Mouse (Mus musculus) large intestine, adult 2 months (tissue): Measurements from ENCODE around the gene Cald1. TPM values are rescaled to one million over a fixed set of nuclear protein-coding genes. Genes with fewer than 3 reads are reported as not detected.

Experiments used
- DNase-seq: peaks from one replicate; pipeline ENCODE4 v3.0.0-alpha.2; 2012; ENCODE audit warnings: low read depth, low spot score
- WGBS: fragments of 180-500 bp; shearing (Covaris S2); methylation state at CpG from one replicate; pipeline ENCODE4 v1.1.7; 2018; 5-methylcytosine and 5-hydroxymethylcytosine counted together
- polyA plus RNA-seq: library from polyadenylated mRNA; depleted of rRNA; stranded (reverse); fragments of >200 nt; gene quantifications from 2 replicates; pipeline ENCODE4 v1.2.3, GENCODE M21; 2012

The Cald1 gene
- polyA plus RNA-seq, 1 experiment, result 16.2 TPM

DNA sequence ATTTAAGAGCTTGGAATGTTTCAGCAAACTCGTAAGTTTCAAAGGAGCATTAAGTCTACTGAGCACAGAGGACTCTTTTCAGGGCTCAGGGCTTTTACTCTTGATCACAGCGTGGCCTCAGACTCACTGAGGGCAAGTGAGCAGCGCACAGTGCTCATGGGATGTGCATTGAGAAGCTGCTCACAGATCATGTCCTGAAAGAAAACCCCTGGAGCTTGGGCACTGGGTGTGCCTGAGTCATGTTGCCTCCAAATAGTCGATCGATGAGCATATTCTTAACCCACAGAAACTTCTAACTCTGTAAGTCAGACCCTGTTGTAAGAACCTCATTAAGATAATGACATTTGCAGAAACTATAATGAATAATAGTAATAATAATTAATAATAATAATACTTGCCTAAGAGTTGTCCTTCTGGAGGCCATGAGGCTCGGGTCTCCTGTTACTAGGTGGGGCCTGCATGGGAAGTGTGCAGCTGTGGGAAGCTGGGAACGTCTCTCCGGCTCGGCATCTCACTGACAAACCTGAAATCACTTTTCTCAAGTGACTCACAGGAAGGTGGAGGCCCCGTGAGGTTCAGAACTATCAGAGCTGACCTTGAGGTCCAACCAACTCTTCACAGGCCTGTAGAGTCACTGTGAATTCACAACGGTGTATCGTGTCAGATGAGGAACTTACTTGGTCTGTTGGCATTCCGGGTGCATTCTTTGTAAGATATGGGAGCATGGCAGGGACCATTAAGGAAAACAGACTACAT lies 136.8 kb downstream of the Cald1 start:
- 68% methylated on average over 13 of the region's 13 CpGs for WGBS
- DNase-seq, result no peak

DNA sequence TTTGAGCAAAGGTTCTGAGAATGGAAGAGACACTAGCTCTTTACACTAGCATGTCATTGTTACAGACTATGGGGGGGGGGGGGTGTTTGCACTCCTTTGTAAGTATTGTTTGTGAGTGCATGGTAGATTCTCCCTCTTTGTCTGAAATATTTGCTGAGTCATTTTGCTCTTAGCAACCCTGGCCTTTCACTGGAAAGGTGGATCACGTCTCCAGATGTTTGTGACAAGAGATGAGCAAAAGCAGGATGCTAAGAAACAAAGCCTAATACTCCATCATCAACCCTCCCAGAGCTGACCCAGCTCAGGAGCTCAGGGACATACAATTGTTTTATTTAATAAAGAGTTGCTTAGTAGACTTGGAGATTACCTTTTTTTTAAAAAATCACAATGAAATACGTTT lies 138.6 kb downstream of the Cald1 start:
- DNase-seq, result no peak
- 43% methylated on average over 2 of the region's 2 CpGs for WGBS

DNA sequence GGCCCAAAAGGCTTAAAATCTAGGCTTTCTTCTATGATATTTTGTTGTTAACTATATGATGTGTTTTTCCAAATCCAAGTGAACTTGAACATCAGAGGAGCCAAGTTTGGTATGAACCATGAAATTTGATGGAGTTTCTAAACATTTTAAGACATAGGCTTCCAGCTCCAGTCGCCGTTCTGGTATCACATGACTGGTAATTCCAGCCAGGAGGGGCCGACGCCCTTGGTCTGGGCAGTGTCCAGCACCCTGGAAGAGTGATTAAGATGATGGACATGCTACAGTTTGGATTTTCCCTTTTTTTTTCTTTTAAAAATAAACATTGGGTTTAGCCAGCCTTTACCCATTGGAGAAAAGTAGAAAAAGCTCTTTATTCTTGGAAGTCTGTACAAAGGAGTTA lies 145.6 kb downstream of the Cald1 start:
- DNase-seq, result no peak
- WGBS, result 51% methylated on average over 4 of the region's 4 CpGs

DNA sequence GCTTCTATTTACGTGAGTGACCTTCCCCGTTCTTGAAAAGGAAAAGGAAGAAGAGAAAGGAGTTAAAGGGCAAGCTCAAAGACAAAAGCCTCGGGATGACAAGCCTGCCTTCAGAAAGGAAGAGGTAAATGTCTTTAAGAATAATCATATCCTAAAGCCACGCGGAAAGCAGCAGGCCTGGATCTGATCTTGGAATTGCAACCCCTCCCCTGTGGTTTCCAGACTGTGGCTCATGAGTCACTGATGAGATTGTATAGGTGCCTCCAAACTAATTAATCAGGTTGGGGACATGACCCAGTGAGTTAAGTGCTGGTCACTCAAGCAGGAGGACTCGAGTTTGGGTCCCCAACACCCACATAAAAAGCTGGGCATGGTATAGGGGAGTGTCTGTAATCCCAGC lies 149.5 kb downstream of the Cald1 start:
- 70% methylated on average over 6 of the region's 6 CpGs for WGBS
- no peak for DNase-seq

DNA sequence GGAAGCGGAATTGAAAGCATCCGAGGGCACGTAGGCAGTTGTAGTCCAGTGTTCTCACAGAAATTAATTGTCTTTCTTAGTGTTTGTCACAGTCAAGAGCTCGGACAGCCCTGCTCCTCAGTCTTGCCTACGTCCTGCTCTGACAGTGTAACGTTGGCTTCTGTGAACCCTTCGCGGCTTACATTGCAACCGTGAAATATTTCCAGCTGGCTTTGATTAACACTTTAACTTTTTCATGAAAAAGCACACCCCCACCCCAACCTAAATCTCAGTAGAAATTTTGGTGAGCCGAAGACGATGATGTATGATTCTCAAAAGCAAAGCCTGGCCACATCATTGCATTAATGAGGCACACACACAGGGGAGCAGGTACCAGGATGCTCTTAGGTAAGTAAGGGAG lies 150.3 kb downstream of the Cald1 start:
- DNase-seq, result no peak
- 88% methylated on average over 11 of the region's 11 CpGs for WGBS

DNA sequence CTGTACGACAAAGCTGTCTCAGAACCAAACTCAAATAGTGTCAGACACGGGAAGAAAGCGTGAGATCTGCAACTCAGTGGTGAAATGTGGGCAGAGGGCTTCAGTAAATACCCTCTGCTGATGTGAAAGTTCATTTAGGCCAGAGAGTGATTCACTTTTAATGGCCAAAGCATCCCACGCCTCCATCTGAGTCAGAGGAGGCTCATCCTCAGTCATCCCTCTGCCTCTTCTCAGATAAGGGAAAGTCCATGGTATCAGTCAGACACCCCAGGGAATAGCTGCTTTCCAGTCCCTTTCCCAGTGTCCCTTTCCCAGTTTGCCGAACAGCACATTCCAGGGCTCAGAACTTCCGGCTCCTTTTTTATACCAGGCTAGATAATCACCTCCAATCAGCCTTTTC lies 151.2 kb downstream of the Cald1 start:
- no peak for DNase-seq
- WGBS, result 68% methylated on average over 6 of the region's 6 CpGs

DNA sequence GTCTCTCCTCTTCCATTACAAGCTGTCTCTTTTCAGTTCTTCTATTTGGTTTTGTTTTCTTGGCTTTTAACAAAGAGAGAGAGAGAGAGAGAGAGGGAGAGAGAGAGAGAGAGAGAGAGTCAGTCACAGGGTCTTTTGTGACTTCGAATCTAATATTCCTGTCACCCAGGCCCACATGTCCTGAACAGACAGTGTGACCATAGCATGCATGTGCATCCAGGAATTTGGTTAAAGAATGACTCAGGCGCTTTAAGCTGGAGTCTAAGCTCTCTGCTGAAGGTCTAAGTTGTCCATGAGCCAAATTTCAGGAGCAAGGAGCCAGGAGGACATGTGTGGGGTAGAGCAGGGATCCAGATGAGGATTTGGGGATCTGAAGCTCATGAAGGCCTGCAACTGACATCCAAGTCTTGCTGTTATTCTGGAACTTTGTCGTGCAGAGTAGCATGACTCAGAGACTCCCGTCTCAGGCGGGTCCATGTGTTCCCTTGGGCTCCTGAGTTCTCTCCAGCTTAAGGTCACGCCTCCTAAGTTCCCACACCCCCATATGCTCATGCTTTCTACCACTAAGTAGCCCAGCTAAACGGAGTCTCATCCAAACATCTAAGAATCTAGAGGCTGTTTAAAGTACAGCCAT lies 152.3 kb downstream of the Cald1 start:
- WGBS, result 59% methylated on average over 7 of the region's 7 CpGs
- DNase-seq, result no peak

DNA sequence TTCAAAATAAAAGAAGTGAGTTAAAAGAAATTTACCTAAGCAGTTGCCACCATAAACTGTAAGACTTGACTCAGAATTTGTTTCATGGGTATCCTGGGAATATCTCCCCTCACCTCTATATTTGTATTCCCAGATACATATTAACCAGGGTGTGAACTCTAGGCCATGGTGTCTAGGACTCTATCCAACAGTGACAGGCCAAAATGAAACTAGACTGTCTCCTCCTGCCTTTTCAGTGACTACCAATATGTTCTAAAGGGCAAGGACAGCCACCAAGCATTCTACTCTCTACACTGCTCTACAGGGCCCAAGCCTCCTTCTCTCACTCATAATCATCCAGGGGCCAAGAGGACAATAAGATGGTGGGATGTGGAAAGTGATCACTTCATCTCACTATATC lies 153.3 kb downstream of the Cald1 start:
- no peak for DNase-seq

DNA sequence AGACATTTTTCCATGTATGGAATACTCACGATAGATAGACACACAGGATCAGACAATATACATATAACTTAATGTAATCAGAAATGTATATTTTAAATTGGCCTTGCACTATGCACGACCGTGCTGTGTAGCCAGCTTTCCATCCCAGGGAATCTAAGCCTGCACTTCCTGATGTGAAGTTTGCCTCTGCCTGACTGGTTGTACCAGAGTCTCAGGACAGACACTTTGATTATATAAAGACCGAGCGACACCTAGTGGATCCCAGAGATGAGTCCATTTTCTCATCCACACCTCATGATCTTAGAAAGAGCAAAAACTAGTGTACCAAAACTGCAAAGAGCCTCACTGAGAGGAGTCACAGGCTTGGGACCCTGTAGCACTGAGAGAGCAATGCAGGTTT lies 156.1 kb downstream of the Cald1 start:
- peak; percentile 43 for DNase-seq
- WGBS, result 18% methylated on average over 5 of the region's 5 CpGs

DNA sequence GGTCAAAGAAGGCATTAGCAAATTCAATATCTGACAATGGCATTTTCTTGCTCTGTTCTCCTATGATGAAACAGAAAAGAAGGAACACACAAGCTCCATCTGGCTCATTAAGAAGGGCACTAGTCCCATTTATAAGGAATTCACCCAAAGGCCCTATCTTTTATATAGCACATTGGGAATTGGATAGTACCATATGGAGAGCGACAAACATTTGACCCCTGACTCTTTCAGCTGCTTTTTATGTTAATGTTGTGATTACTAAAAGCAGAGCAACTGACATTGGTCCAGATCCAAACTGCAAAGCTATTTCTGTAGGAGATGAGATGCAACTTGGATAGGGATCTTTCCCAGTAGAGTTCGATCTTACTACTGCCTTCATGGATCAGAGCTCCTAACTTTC lies 160.0 kb downstream of the Cald1 start:
- no peak for DNase-seq
- WGBS, result 84% methylated on average over 2 of the region's 2 CpGs

DNA sequence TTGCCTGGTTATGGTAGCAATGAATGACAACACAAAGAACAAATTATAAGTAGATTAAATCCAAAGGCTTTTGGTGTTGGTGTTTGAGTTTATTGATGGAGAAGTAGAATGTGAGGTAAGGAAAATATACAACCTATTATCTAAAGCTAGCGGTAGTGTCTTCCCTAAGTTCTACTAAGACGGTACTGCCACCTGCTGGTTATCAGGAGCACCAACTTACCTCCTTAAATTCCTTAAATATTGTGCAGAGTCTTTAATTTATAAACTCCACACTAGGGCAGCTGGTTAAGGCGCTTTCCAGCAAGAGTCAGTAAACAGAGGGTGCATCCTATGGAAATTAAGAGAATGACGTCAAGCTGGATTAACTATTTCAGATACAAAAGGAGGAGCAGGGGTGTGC lies 161.7 kb downstream of the Cald1 start:
- WGBS, result 27% methylated on average over 4 of the region's 4 CpGs
- no peak for DNase-seq

DNA sequence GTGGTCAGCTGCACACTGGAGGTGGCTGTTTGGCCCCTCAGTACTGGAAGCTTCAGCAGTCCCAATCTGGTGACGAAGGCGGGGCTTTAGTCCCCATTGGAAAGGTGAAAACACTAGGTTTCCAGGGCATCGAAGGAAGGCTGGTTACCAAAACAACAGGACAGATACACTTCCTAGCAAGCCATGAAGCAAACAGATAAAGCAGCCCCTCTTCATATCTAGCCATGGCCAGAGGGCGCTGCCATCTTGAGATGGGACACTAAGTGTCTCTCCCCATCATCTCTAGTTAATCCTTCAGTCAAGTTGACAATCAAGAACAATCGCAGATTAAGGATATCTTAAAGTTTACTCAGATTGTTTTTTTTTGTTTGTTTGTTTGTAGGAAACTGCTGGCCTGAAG lies 167.4 kb downstream of the Cald1 start:
- 88% methylated on average over 5 of the region's 5 CpGs for WGBS
- no peak for DNase-seq

DNA sequence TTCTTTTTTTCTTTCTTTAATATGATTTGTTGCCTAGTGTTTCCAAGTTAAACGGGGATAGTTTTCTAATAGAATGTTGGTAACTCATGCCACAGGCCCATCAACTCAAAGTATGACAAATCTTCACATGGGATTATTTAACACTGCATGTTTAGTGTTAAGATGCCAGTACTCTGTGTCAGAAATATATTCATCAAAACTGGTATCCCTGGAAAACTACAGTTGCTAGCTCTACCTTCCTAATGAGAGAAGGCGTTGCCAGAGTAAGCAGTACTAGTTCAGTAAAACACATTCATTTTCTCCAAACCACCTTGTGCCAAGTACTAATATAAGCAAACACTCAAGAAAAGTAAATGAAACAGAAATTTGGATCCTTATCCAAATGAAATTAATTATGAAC lies 171.7 kb downstream of the Cald1 start:
- WGBS, result 77% methylated on average over 2 of the region's 2 CpGs
- no peak for DNase-seq

DNA sequence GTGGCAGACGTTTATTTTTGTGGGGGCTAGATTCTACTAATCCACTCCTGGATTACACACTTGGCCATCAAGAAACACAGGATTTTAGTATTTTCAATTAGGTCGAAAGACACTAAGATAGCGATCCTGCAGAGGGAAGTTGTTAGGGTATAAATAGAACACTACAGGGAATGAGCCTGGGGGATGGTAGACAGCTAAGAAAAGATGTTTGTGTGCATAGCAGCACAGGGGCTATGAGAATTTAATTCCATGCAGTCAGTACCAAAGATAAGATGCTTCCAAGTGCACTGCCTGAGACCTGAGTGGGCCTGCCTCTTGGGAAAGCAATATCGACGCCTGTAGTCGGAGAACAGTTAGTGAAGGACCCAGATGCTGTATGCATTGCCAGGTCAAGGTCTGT lies 172.2 kb downstream of the Cald1 start:
- DNase-seq, result no peak
- 83% methylated on average over 6 of the region's 6 CpGs for WGBS

DNA sequence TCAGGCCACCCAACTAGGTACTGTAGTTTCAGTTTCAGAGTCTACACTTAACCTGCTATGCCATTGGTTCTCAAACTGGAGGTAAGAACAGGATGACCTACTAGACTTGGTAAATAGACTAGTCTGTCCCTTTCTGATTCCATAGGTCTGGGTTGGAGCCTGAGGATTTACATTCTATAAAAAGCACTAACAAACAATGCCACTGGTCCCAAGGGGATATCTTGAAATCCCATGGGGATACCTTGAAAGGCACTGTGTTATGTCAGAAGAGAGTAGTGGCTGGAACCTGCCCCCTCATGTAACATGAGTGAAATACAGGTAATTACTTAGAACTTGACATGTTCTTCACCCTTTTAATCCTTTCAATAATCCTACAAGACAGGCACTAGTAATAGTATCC lies 178.1 kb downstream of the Cald1 start:
- DNase-seq, result no peak

DNA sequence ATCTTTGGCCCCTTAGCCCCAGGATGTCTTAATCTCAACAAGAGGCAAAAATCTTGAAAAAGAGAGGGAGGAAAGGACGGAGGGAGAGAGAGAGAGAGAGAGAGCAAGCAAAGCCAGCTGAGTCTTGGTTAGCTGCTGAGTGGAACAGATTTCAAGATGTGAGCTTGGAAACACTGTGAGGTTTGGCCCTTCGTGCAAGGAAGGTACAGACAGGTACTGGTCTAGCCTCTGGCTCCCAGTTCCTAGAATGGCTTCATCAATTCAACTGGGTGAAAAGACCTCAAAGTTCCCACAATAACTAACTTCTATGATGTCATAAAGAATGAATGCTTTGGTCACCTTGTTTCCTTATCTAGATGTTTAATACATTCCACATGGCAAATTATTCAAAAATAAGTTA lies 178.8 kb downstream of the Cald1 start:
- DNase-seq, result no peak

DNA sequence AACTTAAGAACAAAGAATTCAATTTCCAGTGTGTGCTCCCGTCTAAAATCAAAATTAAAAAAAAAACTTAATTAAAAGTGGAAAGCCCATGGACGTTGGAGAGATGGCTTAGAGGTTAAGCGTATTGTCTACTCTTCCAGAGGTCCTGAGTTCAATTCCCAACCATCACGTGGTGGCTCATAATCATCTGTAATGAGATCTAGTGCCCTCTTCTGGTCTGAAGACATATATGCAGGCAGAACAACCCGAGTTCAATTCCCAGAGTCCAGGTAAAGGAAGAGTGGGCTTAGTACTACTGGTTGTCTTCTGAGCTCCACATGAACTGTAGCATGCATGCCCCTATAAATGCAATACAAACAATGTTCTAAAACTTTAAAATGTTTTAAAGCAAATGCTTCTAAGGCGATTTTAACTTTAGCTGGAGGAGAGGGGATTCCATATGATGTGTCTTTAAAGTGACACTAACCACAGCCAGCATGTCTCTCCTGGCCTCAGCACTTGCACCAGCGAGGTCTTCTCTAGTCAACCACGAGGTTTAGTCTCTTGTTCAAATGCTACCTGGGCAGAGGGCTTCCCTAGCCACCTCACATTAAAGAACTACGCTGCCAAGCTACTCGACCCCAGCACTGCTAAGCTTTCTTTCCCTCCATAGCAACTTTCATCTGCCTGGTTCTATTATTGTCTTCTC lies 179.8 kb downstream of the Cald1 start:
- DNase-seq, result no peak
- 76% methylated on average over 10 of the region's 10 CpGs for WGBS

More for the DNA sequence above, 178.8 kb downstream of the Cald1 start:
- WGBS, result 80% methylated on average over 2 of the region's 2 CpGs

DNA sequence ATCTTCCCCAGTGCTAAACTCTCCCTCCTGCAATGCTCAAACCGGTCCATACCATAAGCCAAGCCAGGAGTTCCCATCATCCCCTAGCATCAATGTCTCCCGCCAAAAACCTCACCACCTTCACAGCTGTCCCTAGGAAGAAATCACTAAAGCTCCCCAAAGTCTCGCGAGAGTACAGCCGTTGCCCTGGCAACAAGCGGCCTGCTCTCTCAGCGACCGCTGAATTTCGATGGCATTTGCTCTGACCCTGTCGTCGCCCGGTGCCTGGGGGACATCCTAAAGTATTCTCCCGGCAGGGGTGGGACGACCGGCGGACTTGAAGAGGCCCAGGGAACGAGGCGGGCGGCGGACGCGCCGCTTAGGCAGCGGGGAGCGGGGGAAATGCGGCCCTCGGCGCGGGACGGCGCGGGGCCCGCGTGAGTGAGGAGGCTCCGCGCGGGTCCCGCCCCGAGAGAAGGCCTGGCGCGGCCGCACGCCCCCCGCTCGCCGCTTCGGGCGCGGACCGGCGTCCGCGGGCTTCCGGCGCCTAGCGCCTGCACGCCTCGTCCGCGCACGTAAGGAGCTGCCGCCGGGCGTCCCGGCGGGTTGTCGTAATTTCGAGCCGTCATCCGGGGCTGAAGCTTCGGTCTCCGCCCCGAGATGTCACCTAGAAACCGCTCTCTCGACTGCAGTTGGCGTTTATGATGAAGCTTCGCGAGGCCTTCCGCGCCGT lies 182.1 kb downstream of the Cald1 start, which contains the start of gene Agbl3:
Agbl3 (plus strand) TSS at position 202 of the 712 bp plus-strand sequence.
- DNase-seq, result peak; percentile 89

DNA sequence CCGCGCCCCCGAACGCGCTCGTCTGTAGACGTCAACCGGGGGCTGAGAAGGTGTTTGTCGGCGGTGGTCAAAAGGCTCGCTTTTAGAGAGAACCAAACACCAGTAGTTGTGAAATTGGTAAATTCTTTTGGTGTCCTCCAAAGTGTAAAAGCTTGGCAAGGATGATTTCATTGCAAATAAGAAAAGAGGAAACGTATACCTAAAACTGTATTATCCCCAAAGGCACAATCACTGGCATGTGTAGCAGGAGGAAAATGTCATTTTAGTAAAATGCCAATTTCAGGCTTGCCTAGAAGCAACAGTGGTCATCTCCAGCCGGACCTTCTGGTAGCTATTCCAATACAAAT lies 182.6 kb downstream of the Cald1 start:
- no peak for DNase-seq
- under 1% methylated on average over 13 of the region's 13 CpGs for WGBS

More for the DNA sequence above, 182.1 kb downstream of the Cald1 start, which contains the start of gene Agbl3:
- WGBS, result under 1% methylated on average over 76 of the region's 81 CpGs

DNA sequence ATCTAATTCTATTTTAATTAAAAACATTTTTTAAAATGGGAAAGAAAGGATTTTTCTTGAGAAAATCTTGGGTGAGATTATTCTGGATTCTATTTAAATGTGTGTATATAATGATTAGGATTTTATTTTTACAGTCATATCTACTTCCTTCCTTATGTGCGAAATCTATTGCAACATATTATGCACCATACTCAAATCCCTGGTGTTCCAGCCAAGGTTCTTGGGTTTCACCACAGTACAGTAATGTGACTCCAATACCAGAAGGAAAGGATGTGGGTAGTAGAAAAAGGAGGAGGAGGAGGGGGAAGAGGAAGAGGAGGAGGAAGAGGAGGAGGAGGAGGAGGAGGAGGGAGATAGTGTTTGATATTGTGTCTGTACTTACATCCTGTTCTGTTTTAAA lies 184.2 kb downstream of the Cald1 start:
- 94% methylated on average over 1 of the region's 1 CpGs for WGBS
- no peak for DNase-seq
